Mouse (Mus musculus) testis, adult 2 months (tissue): ENCODE measurements at regions not wholly inside any gene's neighbourhood (a gene's known extent, or its start where the extent isn't known, plus 50 kb on each side); places are given as distances from the start of the nearest gene placed in this dataset.

Experiments used
- CTCF ChIP-seq: fragments of 200-500 bp; IDR thresholded peaks from 2 replicates; pipeline ENCODE4 v1.5.1; 2012; ENCODE audit warnings: low read depth, mild to moderate bottlenecking, inconsistent platforms, low read length, moderate library complexity; ENCODE audit not compliant: control insufficient read depth, insufficient read depth, insufficient replicate concordance
- POLR2A ChIP-seq: fragments of 200-500 bp; IDR thresholded peaks from 2 replicates; pipeline ENCODE4 v1.6.1; 2012; ENCODE audit warnings: low read depth, mild to moderate bottlenecking, inconsistent platforms, low read length, moderate library complexity; ENCODE audit not compliant: control insufficient read depth

GRCm38 (mm10) chr1:133517020-133517419 lies 92.8 kb upstream of the Sox13 start:
- no peak for TF ChIP-seq CTCF
- TF ChIP-seq POLR2A = no peak
